Mouse (Mus musculus) embryonic fibroblast, embryonic 13.5 days (primary cell): ENCODE measurements around the gene Cebpa.

ENCODE experiments used
- CTCF ChIP-seq: IDR thresholded peaks from 2 replicates; pipeline ENCODE4 v1.5.1; 2011; ENCODE audit warnings: mild to moderate bottlenecking, control low read depth, low read length, moderate library complexity, borderline replicate concordance; ENCODE audit not compliant: insufficient read depth
- POLR2A ChIP-seq: IDR thresholded peaks from 2 replicates; pipeline ENCODE4 v1.6.1; 2011; ENCODE audit warnings: low read depth, mild to moderate bottlenecking, control low read depth, low read length, moderate library complexity

DNA sequence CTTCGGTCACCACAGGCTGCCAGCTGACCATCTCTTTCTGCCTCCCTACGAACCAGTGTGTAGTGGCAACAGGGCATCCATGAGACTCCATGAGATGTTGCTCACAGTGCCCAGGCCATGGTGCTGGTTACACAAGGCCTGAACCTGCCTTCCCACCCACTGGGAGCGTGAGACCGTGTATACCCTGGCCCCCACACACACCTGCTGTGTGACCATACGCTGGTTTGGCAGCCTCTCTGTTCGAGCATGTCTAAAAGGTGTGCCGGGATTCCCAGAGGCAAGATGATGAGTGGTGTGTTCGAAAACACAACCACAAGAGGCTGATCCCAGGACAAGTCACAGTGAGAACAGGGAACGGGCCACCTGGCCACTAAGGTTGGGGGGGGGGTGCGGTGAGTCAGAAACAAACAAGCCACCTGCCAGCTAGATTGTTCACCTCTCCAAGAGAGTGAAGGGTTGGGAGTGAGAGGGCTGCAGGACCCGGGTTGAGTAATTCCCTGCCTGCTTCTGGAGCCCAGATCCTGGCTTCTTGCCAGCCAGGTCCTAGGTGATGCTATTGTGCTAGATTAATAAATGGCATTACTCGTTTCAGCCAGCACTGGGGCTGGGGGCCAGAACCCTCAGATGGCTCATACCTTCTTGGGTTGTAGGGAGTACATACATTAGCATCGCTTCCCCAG, 11.1 kb downstream of the Cebpa start:
- TF ChIP-seq POLR2A (no peak), CTCF (no peak)
